Mouse (Mus musculus) G1E (cell line): Measurements from ENCODE around the gene Glrx2. TPM values are rescaled to one million over a fixed set of nuclear protein-coding genes. Genes with fewer than 3 reads are reported as not detected.

Experiments used
- ATAC-seq: 2 replicates; pipeline ENCODE4 v1.8.0; 2016; ENCODE audit warnings: mild to moderate bottlenecking; ENCODE audit not compliant: insufficient number of reproducible peaks, poor library complexity, low FRiP score, severe bottlenecking; ENCODE audit errors: extremely low read depth
- DNase-seq: peaks from one replicate; pipeline ENCODE4 v3.0.0; 2012; ENCODE audit warnings: low spot score
- H3K27me3 ChIP-seq: 2 replicates; pipeline ENCODE4 v1.6.1; 2012; ENCODE audit warnings: mild to moderate bottlenecking, low read length, inconsistent platforms; ENCODE audit not compliant: insufficient read depth
- H3K36me3 ChIP-seq: replicated peaks from 2 replicates; pipeline ENCODE3; 2012; ENCODE audit warnings: mild to moderate bottlenecking, inconsistent platforms
- H3K4me1 ChIP-seq: 2 replicates; pipeline ENCODE4 v1.6.1; 2012; ENCODE audit warnings: low read depth, low read length, inconsistent platforms, mixed read lengths; ENCODE audit not compliant: insufficient read depth
- H3K4me3 ChIP-seq: 2 replicates; pipeline ENCODE4 v1.5.1; 2012; ENCODE audit warnings: low read depth, mild to moderate bottlenecking, inconsistent platforms, low read length, moderate library complexity, mixed read lengths
- H3K9me3 ChIP-seq: replicated peaks from 2 replicates; pipeline ENCODE4 v1.6.1; 2012; ENCODE audit warnings: inconsistent platforms
- CTCF ChIP-seq: IDR thresholded peaks from 2 replicates; pipeline ENCODE4 v1.5.1; 2012; ENCODE audit warnings: low read depth, low read length, inconsistent platforms, mixed read lengths
- GATA1 ChIP-seq: IDR thresholded peaks from 2 replicates; pipeline ENCODE4 v1.6.1; 2012; ENCODE audit warnings: borderline replicate concordance, low read length, inconsistent platforms, mixed read lengths
- GATA2 ChIP-seq: IDR thresholded peaks from 2 replicates; pipeline ENCODE4 v1.6.1; 2012; ENCODE audit warnings: low read depth, low read length, inconsistent platforms, borderline replicate concordance
- POLR2AphosphoS5 ChIP-seq: IDR thresholded peaks from 2 replicates; pipeline ENCODE4 v1.6.1; 2012; ENCODE audit warnings: low read depth, low read length, inconsistent platforms; ENCODE audit not compliant: insufficient replicate concordance
- TAL1 ChIP-seq: conservative IDR thresholded peaks from 2 replicates; pipeline ENCODE4 v1.6.1; 2012; ENCODE audit warnings: low read depth, low read length, inconsistent platforms, mixed read lengths
- polyA plus RNA-seq: library from polyadenylated mRNA; stranded (reverse); fragments of >175 nt; gene quantifications from 2 replicates; pipeline ENCODE4 v1.2.3, GENCODE M21; 2012
- total RNA-seq, 2 experiments: library from RNA; stranded (forward) in 1 of 2; stranded (reverse) in 1 of 2; fragments of 200-1000 nt in 1 of 2; fragments of >200 nt in 1 of 2; fragmentation: Nextera tagmentation in 1 of 2; gene quantifications; 2 replicates each; pipeline ENCODE4 v1.2.3; 2014 to 2017

The Glrx2 gene
- total and polyA plus RNA-seq, 3 experiments, result 41.4 to 173 (median 107) TPM

DNA sequence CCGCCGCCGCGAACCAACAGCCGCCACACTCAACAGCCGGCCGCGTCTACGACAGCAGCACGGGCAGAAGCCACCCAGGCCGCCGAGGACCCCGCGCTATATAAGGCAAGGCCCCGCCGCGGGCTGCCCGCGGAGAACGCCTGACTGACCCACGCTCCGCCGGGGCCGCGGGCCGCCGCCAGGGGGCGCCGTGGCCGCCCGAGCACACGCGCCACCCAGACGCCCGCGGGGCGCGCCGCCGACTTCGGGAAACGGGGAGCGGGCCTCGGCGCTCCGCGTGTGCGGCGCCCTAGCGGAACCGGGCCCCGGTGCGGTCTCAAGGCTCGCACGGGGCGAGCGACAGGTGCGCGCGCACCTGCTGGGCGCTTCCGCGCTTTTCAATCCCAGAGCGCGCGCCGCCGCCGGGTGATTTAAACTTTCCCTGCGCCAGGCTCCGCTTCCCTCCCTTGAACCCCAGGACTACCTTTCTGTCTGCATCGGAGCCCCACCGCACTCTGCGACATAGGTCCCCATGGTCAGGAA is 13.3 kb upstream of the Glrx2 start, which contains the start of gene Cdc73:
Cdc73 (minus strand) TSS at position 153 of the 522 bp plus-strand sequence.
- Histone ChIP-seq H3K4me1 (peaks cover 30% of the 10 kb centered on the region), H3K9me3 (no peaks in the 10 kb centered on the region), H3K27me3 (no peaks in the 10 kb centered on the region), H3K36me3 (peaks cover 14% of the 10 kb centered on the region), H3K4me3 (peak within 1 kb of the TSS; percentile 88)
- peak; percentile 79 for ATAC-seq
- peak; percentile 94 for DNase-seq
- TF ChIP-seq GATA2 (no peak), POLR2AphosphoS5 (no peak), CTCF (peak; percentile 85; the same call in 1 of the 2 replicates), TAL1 (no peak), GATA1 (no peak)

DNA sequence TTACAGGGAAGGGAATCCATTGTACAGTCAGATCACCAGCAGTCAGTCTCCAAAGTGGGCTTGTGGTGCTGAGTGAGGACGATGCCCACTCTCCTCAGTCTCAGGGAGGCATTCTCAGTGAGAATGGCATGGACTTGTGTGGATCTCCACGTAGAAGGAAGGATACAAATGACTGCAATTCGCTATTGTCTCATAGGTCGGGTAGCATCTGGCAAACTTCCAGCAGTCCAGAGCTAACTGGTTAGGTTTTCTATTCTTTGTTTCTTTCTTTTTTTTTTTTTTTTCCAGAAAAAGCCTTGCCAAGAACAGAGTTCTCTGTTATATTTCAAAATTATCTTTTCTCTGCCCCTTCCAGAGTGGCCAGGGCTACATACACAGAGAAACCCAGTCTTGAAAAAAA is 9.1 kb upstream of the Glrx2 start:
- H3K36me3 ChIP-seq, result no peaks in the 10 kb centered on the region
- H3K4me1 ChIP-seq, result peaks cover 42% of the 10 kb centered on the region
- H3K27me3 ChIP-seq, result no peaks in the 10 kb centered on the region
- H3K9me3 ChIP-seq, result no peaks in the 10 kb centered on the region
- no peak overlapping the region for H3K4me3 ChIP-seq
- ATAC-seq, result no peak
- DNase-seq, result no peak
- TF ChIP-seq TAL1 (no peak), POLR2AphosphoS5 (no peak), CTCF (no peak), GATA2 (no peak)

DNA sequence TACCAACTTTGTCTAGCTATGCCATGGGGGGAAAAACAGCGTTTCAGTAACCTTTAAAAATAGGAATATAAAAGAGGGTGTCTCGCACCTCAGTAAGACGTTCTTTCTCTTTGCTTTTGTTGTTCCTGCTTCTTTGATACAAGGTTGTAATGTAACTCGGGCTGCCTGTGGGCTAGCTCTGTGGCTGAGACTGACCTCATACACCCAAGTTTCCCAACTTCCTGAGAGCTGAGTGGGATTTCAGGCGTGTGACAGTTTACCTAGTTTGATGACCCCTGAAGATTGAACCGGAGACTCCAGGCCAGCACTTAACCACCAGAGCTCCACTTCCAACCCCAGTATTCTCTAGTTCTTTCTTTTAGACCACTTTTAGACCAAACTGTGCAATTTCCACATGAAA is 7.8 kb upstream of the Glrx2 start:
- no peak for ATAC-seq

GRCm38 (mm10) chr1:143709966-143710626 is 6.0 kb upstream of the Glrx2 start:
- TF ChIP-seq CTCF, result no peak
- no peak for TF ChIP-seq POLR2AphosphoS5
- TF ChIP-seq TAL1, result no peak
- no peak for TF ChIP-seq GATA1
- TF ChIP-seq GATA2, result no peak
- DNase-seq (peak; percentile 63), ATAC-seq (peak; percentile 99)
- H3K4me1 ChIP-seq, result peaks cover 32% of the 10 kb centered on the region
- H3K9me3 ChIP-seq, result no peaks in the 10 kb centered on the region
- H3K36me3 ChIP-seq, result no peaks in the 10 kb centered on the region
- no peak overlapping the region for H3K4me3 ChIP-seq
- no peaks in the 10 kb centered on the region for H3K27me3 ChIP-seq

More for the DNA sequence above, 7.8 kb upstream of the Glrx2 start:
- DNase-seq, result no peak
- Histone ChIP-seq H3K27me3 (no peaks in the 10 kb centered on the region), H3K4me3 (no peak overlapping the region), H3K36me3 (no peaks in the 10 kb centered on the region), H3K9me3 (no peaks in the 10 kb centered on the region), H3K4me1 (peaks cover 38% of the 10 kb centered on the region)
- no peak for TF ChIP-seq TAL1
- no peak for TF ChIP-seq POLR2AphosphoS5

GRCm38 (mm10) chr1:143710627-143710976 is 5.5 kb upstream of the Glrx2 start:
- no peak overlapping the region for H3K4me3 ChIP-seq
- H3K9me3 ChIP-seq, result no peaks in the 10 kb centered on the region
- ATAC-seq (no peak), DNase-seq (no peak)
- no peaks in the 10 kb centered on the region for H3K36me3 ChIP-seq
- H3K4me1 ChIP-seq, result peaks cover 31% of the 10 kb centered on the region
- TF ChIP-seq GATA1, result no peak
- no peak for TF ChIP-seq TAL1
- no peak for TF ChIP-seq CTCF
- TF ChIP-seq POLR2AphosphoS5, result no peak
- no peak for TF ChIP-seq GATA2
- H3K27me3 ChIP-seq, result no peaks in the 10 kb centered on the region

DNA sequence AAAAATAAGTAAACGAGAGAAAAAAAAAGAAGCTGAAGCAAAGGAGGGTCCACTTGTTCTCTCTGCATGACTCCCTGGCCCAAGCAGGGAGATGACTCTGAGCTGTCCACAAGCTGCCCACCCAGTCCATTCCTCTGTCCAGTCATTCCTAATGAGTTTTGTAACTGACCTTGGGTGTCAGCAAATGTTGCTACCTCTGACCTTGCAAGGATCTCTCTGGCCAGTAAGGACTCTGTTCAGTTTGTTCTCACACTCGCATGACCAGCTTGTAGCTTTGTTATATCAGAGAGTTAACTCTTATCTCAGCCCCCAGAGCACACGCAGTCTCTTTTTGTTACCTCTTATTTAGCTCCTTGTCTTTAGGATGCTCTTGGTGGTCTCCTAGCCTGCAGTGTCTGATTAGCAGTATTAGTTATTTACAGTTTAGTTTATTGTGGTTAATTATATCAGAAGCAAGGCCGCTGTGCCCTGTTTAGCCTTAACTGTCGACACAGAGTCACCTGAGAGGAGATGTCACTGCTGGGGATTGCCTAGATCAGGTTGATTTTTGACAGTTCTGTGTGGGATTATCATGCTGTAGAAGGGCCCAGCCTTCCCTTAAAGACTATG is 8.4 kb downstream of the Glrx2 start:
- DNase-seq (peak; percentile 32), ATAC-seq (peak; percentile 89)
- TF ChIP-seq GATA2 (no peak), TAL1 (peak; percentile 91), POLR2AphosphoS5 (no peak), GATA1 (no peak), CTCF (no peak)
- Histone ChIP-seq H3K4me1 (peaks cover 77% of the 10 kb centered on the region), H3K27me3 (no peaks in the 10 kb centered on the region), H3K4me3 (peak overlapping the region; percentile 57; the same call in 1 of the 2 replicates), H3K36me3 (no peaks in the 10 kb centered on the region), H3K9me3 (peaks cover under 1% of the 10 kb centered on the region; the same call in 1 of the 2 replicates)
